Mouse (Mus musculus): Measurements from ENCODE around the gene Mmrn1. TPM values are rescaled to one million over a fixed set of nuclear protein-coding genes. Genes with fewer than 3 reads are reported as not detected.

Gene Mmrn1
- polyA plus RNA-seq, 1 experiment from 2014 or later, result 5.7 TPM

DNA sequence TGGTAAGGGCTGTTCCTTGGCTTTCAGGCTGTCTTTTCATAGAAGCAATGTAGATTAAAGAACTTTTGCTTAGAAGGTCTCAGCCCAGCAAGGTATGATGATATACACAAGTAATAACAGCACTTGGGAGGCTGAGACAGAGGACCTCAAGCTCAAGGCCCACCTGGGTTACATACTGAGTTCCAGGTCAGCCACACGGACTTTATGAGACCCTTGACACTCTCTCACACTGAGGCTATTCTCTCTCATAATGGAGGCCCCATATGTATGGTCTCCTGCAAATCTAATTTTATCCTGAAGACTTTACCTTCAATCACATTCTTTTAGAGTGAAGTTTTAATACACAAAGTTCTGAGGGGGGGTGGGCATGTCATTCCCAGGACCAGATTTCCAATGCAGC is 71.6 kb downstream of the Mmrn1 start:
- no peaks in the 10 kb centered on the region for H3K27me3 ChIP-seq (ENCODE audit: control insufficient read depth, insufficient read depth, low read length)
- no peak for ATAC-seq (ENCODE audit: insufficient read depth, low FRiP score)
- H3K9me3 ChIP-seq (replicated peaks; ENCODE audit: control insufficient read depth, low read length), result 0 out of 2 replicates have a peak, but pooled peaks cover under 1% of the 10 kb centered on the region
- no peaks in the 10 kb centered on the region for H3K4me1 ChIP-seq (ENCODE audit: control insufficient read depth, insufficient read depth, low read length)
- no peaks in the 10 kb centered on the region for H3K36me3 ChIP-seq (ENCODE audit: control insufficient read depth, insufficient read depth, low read length)
- no peak overlapping the region for H3K27ac ChIP-seq (ENCODE audit: low read length)
- 74% methylated on average over 1 of the region's 1 CpGs for WGBS
- no peak overlapping the region for H3K9ac ChIP-seq (ENCODE audit: low read length)
- H3K4me2 ChIP-seq (ENCODE audit: low read depth, low read length), result no peak overlapping the region
- H3K4me3 ChIP-seq (replicated peaks; ENCODE audit: low read length), result no peak overlapping the region

DNA sequence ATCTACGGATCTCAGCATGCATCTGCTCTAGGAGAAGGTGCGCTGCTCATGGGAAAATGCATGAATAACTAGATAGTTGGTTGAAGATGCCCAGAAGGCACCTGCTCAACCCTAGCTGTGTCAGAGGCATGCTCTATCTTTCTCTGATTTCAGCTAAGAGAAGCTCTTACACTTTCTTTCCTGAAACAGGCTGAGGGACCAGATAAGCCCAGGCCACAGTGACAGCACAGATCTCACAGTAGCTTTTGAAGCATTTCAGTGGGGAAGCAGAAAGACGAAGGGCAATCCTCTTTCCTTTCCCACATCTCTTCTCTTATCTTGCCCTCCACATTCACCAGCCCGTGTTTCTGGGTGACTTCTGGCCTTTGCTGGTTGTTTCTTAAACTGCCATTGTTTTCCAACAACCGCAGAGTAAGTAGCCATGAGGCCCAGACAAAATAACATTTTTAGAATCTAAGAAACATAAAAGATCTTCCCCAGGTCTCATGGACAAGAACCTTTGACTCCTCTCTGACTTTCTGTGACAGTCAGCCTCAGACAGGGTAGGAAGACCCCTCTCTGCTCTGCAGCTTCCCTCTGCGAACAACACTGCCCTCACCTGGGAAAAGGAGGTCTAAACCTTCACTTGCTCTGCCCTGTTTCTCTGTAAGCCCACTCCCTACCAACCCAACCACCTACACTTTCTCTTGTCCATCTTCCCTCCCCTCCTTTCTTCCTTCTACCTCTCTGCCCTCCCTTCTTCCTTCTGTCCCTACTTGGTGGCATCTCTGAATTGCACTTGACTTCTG is 76.4 kb downstream of the Mmrn1 start:
- 85% methylated on average over 6 of the region's 6 CpGs for WGBS
- Histone ChIP-seq H3K36me3 (ENCODE audit: control insufficient read depth, insufficient read depth, low read length) (no peaks in the 10 kb centered on the region), H3K27ac (ENCODE audit: low read length) (no peak overlapping the region), H3K4me3 (replicated peaks; ENCODE audit: low read length) (no peak overlapping the region), H3K27me3 (ENCODE audit: control insufficient read depth, insufficient read depth, low read length) (no peaks in the 10 kb centered on the region), H3K9ac (ENCODE audit: low read length) (no peak overlapping the region), H3K4me1 (ENCODE audit: control insufficient read depth, insufficient read depth, low read length) (no peaks in the 10 kb centered on the region), H3K4me2 (ENCODE audit: low read depth, low read length) (no peak overlapping the region), H3K9me3 (replicated peaks; ENCODE audit: control insufficient read depth, low read length) (0 out of 2 replicates have a peak, but pooled peaks cover 3% of the 10 kb centered on the region)
- no peak for ATAC-seq (ENCODE audit: insufficient read depth, low FRiP score)

DNA sequence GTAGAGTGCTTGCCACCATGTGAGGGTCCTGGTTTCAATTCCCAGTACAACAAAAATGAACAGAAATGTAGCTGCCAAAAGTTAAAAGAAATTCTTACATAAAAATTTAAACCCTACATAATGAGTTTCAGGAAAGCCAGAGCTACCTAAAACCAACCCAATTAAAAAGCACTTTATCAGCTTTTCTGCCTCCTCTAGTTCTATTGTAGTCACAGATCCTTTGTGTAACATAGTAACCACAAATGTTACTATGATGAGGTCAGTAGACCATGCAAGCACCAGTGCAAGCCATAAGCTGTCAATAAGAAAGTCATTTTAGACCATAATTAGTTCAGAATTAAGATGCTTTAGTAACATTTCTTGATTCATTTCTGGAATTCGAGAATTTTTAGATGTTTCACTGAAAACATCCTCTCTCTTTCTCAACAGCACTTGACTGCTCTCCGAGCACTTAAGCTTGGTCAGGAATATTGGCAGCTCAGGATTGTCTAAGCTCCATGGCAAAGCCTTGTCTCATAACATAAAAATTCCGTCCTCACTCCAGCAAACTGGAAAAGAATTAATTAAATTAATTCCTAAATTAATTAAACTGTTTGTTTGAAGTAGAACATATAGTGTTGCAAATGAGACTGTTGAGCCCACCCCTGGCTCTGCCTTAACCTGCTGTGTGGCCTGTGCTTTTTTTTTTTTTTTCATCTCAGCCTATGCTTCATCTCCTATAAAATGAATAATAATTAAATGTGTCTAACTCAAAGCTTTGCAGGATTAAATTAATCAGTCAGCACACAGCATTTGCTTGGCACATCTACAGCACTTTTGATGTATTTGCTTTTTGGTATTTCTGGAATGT is 79.4 kb downstream of the Mmrn1 start:
- no peak overlapping the region for H3K4me3 ChIP-seq (replicated peaks; ENCODE audit: low read length)
- no peak overlapping the region for H3K4me2 ChIP-seq (ENCODE audit: low read depth, low read length)
- no peaks in the 10 kb centered on the region for H3K27me3 ChIP-seq (ENCODE audit: control insufficient read depth, insufficient read depth, low read length)
- no peak overlapping the region for H3K27ac ChIP-seq (ENCODE audit: low read length)
- 61% methylated on average over 3 of the region's 3 CpGs for WGBS
- H3K36me3 ChIP-seq (ENCODE audit: control insufficient read depth, insufficient read depth, low read length), result no peaks in the 10 kb centered on the region
- H3K9ac ChIP-seq (ENCODE audit: low read length), result no peak overlapping the region
- no peaks in the 10 kb centered on the region for H3K4me1 ChIP-seq (ENCODE audit: control insufficient read depth, insufficient read depth, low read length)
- H3K9me3 ChIP-seq (replicated peaks; ENCODE audit: control insufficient read depth, low read length), result 0 out of 2 replicates have a peak, but pooled peaks cover 3% of the 10 kb centered on the region
- no peak for ATAC-seq (ENCODE audit: insufficient read depth, low FRiP score)

DNA sequence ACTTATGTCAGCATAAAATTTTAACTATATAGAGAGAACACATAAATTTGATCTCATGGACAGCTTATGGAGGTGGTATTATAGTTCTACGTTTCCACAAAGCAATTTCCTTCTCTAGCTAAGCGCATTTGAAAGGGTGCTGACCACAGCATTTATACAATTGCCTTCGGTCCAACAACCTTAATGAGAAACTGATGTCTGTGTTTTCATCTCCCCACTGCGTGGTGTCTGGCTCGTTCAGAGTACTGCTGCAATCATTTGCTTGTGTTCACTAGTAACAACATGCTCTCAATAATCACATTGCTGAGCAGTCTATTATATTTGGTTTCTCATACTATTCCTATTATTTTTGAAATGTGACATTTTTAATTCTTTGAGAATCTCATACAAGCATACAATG is 89.0 kb downstream of the Mmrn1 start:
- H3K27me3 ChIP-seq (ENCODE audit: control insufficient read depth, insufficient read depth, low read length), result no peaks in the 10 kb centered on the region
- H3K27ac ChIP-seq (ENCODE audit: low read length), result no peak overlapping the region
- H3K4me2 ChIP-seq (ENCODE audit: low read depth, low read length), result no peak overlapping the region
- no peaks in the 10 kb centered on the region for H3K36me3 ChIP-seq (ENCODE audit: control insufficient read depth, insufficient read depth, low read length)
- no peak overlapping the region for H3K4me3 ChIP-seq (replicated peaks; ENCODE audit: low read length)
- WGBS, result 72% methylated on average over 5 of the region's 5 CpGs
- H3K9me3 ChIP-seq (replicated peaks; ENCODE audit: control insufficient read depth, low read length), result no peaks in the 10 kb centered on the region
- no peaks in the 10 kb centered on the region for H3K4me1 ChIP-seq (ENCODE audit: control insufficient read depth, insufficient read depth, low read length)
- no peak for ATAC-seq (ENCODE audit: insufficient read depth, low FRiP score)
- no peak overlapping the region for H3K9ac ChIP-seq (ENCODE audit: low read length)

DNA sequence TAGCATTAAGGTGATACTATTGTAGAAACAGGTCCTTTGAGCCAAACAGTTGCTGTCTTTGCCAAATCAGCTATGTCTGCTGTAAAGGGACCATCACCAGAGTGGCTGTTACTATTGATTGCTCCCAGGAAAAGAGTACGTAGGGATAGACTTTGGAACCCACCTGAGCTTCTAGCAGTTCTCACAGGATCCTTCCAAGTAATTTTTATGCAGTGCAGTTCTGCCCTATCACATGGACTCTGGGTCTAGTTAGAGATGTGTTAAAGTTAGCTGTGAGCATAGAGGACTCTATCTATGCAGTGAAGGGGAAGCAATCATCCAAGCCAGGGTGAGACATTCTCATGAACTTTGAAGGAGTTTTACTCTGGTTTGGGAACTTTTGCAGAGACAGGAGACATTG is 94.9 kb downstream of the Mmrn1 start:
- H3K9ac ChIP-seq (ENCODE audit: low read length), result no peak overlapping the region
- H3K27me3 ChIP-seq (ENCODE audit: control insufficient read depth, insufficient read depth, low read length), result no peaks in the 10 kb centered on the region
- H3K4me2 ChIP-seq (ENCODE audit: low read depth, low read length), result no peak overlapping the region
- no peaks in the 10 kb centered on the region for H3K36me3 ChIP-seq (ENCODE audit: control insufficient read depth, insufficient read depth, low read length)
- H3K27ac ChIP-seq (ENCODE audit: low read length), result no peak overlapping the region
- WGBS, result 79% methylated on average over 1 of the region's 1 CpGs
- no peak overlapping the region for H3K4me3 ChIP-seq (replicated peaks; ENCODE audit: low read length)
- no peak for ATAC-seq (ENCODE audit: insufficient read depth, low FRiP score)
- no peaks in the 10 kb centered on the region for H3K4me1 ChIP-seq (ENCODE audit: control insufficient read depth, insufficient read depth, low read length)
- no peaks in the 10 kb centered on the region for H3K9me3 ChIP-seq (replicated peaks; ENCODE audit: control insufficient read depth, low read length)

DNA sequence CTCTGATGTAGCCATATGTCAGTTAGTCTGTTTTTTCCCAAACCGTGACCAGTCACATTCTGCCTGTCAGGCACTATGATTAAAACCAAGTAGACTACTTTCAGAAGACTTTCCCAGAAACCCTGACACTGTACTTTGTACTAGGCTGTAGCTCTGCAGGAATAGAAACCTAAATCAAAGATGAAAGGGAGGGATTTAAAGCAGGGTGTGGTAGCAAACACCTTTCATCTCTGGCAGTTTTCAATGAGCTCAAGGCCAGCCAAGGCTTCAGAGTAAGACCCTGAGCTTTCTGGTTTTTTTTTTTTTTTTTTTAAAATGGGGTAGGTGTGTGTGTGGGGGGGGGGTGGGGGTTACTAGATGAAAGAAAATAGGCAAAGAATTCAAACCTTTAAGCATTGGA is 96.2 kb downstream of the Mmrn1 start:
- Histone ChIP-seq H3K27me3 (ENCODE audit: control insufficient read depth, insufficient read depth, low read length) (no peaks in the 10 kb centered on the region), H3K27ac (ENCODE audit: low read length) (no peak overlapping the region), H3K4me3 (replicated peaks; ENCODE audit: low read length) (no peak overlapping the region), H3K36me3 (ENCODE audit: control insufficient read depth, insufficient read depth, low read length) (no peaks in the 10 kb centered on the region), H3K4me1 (ENCODE audit: control insufficient read depth, insufficient read depth, low read length) (no peaks in the 10 kb centered on the region), H3K4me2 (ENCODE audit: low read depth, low read length) (no peak overlapping the region), H3K9me3 (replicated peaks; ENCODE audit: control insufficient read depth, low read length) (no peaks in the 10 kb centered on the region), H3K9ac (ENCODE audit: low read length) (no peak overlapping the region)
- ATAC-seq (ENCODE audit: insufficient read depth, low FRiP score), result no peak
- WGBS, result 45% methylated on average over 1 of the region's 1 CpGs

DNA sequence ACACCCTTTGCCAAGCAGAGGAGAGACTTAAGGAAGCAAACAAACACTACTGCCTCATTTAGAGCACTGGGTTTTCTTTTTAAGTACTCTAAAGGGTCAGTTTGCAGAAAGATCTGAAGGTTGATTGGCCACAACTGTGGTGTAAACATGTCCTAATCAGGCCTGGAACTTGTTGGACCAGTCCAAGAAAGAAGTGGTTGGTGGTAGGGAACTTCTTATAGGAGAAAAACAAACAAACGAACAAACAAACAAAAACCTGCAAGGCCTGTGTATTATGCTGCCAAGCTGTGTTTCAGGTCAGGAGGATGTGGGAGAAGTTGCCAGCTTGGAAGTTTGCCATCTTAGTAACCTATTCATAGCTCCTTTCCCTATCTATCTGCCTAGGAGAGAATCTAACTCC is 108.5 kb downstream of the Mmrn1 start:
- Histone ChIP-seq H3K4me2 (ENCODE audit: low read depth, low read length) (no peak overlapping the region), H3K9me3 (replicated peaks; ENCODE audit: control insufficient read depth, low read length) (no peaks in the 10 kb centered on the region), H3K36me3 (ENCODE audit: control insufficient read depth, insufficient read depth, low read length) (no peaks in the 10 kb centered on the region), H3K9ac (ENCODE audit: low read length) (no peak overlapping the region), H3K27me3 (ENCODE audit: control insufficient read depth, insufficient read depth, low read length) (no peaks in the 10 kb centered on the region), H3K4me1 (ENCODE audit: control insufficient read depth, insufficient read depth, low read length) (no peaks in the 10 kb centered on the region), H3K27ac (ENCODE audit: low read length) (no peak overlapping the region), H3K4me3 (replicated peaks; ENCODE audit: low read length) (no peak overlapping the region)
- ATAC-seq (ENCODE audit: insufficient read depth, low FRiP score), result no peak
- 59% methylated on average over 1 of the region's 1 CpGs for WGBS

All from stomach, embryonic 16.5 days (tissue).